Mouse (Mus musculus) left cerebral cortex, adult 11 months (tissue): ENCODE measurements around the gene Slc7a6os.

Experiments used
- DNase-seq: peaks from one replicate; pipeline ENCODE4 v3.0.0; 2022; ENCODE audit warnings: low spot score

Gene Slc7a6os

DNA sequence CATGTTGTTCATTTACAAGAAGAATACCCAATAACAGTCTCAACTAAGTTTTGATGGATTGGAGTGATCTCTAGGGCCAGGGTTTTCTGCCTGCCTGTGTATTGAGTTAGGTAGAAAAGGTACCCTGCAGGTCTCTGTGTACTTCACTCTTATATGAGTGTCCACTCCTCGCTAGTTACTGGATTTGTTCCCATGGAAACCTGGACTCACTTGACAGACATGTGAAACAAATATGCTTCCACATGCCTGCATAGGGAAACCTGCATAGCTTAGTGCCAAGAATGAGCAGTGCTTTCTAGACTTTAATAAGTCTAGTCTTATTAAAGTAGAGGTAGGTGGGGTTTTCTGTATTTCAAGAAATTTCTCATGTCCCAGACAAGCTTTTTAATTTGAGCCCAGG, 33.8 kb downstream of the Slc7a6os start:
- DNase-seq: no peak

DNA sequence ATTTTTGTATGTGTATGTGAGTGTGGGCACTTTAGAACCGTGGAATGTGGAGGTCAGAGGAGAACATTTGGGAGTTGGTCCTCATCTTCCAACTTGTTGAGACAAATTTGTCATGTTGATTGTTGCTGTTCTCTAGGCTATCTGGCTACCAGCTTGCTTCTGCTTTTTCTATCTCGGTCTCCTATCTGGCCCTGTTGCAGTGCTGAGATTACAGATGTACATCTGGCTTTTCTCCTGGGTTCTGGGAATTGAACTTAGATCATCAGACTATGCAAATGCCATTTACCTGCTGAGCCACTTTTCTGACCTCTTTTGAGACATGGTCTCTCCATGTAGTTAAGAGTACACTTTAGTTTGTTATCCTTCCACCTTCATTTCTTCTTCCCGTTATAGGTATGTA, 37.2 kb downstream of the Slc7a6os start:
- DNase-seq: no peak

DNA sequence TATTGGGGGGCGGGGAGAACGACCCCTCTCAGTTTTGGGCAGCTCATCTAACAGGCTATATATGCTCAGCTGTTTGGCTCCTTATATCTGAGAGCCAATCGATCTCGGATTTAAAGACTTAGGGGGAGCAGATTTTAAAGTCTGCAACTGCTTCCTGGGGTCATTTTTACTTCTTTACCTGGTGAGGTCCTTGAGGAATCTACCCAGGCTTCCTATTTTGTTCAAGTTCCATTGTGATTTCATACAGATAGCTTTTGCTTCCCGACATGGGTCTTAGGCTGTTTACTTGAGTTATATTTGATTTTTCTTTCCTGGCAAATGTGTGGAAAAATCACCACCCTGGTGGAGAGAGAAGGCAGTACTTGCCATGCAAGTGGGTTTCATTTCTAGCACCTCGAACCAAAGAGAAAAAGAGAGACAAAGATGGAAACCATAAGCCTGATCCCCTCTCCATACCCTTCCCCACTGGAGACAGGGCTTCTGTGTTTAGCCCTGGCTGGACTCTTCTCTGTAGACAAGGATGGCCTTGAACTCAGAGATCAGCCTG, 40.7 kb downstream of the Slc7a6os start:
- DNase-seq: no peak

DNA sequence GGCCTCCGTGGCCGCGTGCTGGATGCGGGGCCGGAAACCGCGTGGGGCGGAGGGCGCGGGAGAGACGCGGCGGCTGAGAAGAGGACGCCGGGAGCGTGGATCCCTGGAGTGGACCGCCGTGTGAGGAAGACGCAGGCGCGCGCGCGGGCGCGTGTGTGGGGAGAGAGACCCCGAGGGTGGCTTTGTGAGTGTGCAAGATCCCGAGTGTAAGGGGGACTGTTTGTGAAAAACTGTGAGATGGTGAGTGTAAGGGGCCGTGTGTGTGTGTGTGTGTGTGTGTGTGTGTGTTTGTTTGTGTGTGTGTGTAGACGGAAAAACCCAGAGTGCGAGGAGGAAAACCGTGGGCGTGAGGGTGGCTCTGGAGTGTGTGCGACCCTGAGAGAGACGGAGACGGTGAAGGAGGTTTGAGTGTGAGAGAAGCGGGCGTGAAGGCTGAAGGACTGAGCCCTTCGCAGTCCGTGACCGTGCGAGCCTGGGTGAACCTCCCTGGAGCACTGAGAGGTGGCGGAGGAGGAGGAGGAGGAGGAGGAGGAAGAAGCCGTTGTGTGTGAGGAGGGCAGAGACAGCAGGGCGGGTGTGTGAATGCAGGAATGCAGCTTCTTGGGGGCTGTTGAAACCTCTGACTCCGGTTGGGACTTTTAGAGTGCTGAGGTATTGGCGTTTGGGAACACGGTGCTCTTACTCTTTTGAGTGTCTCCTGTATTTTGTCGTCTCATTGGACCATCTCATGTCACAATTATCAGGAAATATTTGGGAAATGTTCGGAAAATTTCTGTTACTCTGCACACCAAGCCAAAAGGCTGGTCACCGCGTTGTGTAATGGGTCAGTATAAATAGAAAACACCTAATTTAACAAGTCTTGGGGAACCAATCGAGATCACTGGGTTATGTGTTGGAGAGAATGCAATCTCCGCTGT, 41.5 kb downstream of the Slc7a6os start:
- peak; percentile 50 for DNase-seq

DNA sequence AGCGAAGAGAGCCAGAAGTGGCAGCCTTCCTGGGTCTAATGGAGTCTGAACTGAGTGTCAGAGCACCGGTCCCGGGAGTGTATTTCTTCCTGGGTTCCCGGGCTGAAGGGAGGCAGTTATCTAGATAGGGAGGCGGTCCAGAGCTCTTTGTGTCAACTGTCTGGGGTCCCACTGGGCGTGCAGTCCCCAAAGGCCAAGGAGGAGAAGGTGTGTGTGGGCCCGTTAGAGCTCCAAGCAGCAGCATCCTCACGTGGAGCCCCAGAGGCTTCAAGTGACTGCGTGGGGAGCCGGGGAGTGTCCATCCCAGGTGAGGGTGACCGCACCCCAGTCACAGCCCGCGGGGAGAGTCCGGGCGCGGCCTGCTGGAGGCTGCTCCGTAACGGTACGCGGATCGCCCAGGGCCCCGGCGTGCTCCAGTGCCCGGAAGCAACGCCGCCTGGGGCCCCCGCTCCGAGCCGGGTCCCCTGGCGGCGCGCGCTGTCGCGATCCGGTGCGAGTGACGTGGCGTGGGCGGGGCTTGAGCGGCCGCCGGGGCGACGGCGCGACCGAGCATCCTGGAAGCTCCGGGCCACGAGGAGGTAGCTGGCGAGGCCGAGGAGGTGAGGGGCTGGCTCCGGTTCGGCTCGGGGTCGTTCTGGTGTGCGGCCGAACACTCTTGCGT, 42.2 kb downstream of the Slc7a6os start, which contains the start of gene Slc7a6:
Gene Slc7a6 (plus strand): TSS at position 502 of the 661 bp plus-strand sequence.
- DNase-seq: peak; percentile 83

DNA sequence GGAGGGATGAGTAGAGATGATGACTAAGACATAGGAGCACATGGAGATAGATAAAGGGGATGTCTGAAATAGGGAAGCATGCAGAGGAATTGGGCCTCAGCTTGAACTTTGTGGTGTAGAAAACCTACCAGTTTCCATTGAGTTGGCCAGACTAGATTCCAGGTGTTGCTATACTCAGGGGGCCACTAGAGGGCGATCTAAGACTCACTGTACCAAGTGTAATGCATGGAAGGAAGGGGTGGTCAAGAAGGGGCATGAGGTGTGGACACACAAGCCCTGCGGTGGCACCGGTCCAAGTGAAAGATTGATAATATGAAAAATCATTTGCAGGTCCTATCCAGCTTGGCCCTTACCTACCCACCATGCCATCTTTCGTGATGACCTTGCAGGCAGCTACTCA, 45.3 kb downstream of the Slc7a6os start:
- DNase-seq: peak; percentile 60

DNA sequence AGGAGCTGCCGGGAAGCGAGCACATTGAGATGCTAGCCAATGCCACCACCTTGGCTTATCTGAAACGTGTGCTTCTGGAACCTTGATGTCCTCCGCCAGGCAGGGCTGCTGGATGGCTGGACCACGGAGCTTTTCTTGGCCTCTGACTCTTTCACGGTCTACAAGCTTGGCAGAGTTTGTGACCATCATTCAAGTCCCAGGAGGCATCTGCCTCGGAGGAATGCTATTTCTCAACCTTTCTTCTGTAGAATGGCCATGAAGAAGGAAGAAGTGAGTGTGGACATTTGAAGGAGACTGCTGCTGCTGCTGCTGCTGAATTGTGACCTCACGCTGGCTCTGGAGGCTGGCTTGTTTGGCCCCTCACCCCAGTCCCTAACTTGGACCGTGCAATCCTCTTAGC, 47.5 kb downstream of the Slc7a6os start:
- DNase-seq: no peak

DNA sequence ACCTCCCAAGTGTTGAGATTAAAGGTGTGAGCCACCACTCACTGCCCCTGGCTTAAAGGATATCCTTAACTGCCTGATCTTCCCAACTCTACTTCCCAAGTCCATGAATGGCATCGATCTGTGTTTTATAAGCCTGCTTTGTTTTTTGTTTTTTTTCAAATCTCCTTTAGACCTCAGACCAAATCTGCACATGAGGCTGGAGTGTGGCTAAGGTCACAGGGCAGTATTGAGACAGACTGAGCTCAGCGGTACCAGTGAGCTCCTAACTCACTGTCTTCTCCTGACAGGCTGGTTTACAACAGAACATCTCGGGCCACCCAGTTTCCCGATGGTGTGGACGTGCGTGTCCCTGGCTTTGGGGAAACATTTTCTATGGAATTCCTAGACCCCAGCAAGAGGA, 50.9 kb downstream of the Slc7a6os start:
- no peak for DNase-seq

DNA sequence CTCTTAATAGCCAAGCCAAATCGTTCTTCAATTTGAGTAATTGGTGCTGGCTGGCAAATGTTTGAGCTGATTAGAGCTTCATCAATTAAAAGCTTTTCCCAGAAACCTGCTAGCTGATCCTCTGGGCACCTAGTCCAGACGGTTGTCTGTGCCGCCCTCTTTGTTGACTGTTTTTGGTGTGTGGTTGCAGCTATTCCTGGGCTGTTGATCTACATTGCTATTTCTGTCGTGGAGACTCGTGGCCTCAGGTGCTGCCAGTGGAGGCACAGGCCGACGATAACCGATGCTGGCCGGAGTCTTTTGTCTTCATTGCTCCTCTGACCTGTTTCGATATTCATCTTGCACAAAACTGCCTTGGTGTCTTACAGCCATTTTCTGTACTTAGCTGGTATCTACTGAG, 52.4 kb downstream of the Slc7a6os start:
- DNase-seq: no peak

DNA sequence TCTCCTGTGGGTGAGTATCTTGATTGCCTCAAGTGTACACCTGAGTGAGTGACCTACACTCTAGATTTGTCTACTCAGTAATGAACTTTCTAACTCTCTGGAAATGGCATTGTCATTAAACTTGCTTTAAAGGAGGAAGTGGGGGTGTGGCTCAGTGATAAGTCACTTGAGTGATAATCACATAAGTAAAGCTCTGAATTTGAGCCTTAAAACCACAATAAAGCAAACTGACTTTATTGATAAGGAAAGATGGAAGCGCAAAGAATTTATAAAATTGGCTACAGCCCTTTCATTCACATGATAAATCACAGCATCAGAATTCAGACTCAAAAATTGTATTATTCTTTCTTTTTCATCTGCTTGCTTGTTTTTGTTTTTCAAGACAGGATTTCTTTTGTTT, 53.3 kb downstream of the Slc7a6os start:
- DNase-seq: no peak

DNA sequence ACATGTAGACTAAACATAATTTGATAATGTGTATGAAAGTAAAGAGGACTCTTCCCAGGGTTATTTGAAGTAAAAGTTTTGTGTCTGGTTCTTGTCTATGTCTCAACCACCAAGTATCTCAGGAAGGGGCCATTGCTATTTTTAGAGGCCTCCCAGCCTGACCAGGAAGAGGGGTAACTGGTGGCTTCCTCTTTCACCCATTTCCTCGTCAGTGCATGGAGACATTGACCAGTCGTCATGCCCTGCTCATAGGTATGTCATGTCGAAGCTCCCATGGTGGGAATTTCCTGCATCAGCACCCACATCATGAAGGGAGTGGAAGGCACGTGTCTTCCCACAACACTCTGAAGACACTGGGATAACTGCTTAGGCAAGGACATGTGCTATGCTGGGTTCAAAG, 57.9 kb downstream of the Slc7a6os start:
- no peak for DNase-seq

DNA sequence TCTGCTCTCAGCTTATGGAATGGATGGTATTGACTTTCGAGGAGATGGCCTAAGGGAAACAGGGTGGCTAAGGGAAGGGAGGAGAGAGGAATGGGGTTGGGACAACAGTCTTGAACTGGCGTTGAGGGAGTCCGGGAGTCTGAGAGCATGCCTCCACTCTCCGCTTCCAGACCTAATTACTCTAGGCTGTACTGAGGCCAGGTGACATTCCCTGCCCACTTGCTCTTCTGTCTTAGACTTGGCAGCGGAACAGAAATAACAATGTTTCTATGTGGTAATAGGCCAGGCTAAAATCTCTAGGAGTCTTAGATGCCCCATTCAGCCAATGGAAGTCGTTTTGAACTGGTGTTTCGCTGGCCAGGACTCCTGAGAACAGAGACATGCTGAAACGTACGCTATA, 59.7 kb downstream of the Slc7a6os start:
- DNase-seq: no peak
